Mouse (Mus musculus): Measurements from ENCODE around the gene Grik4.

DNA sequence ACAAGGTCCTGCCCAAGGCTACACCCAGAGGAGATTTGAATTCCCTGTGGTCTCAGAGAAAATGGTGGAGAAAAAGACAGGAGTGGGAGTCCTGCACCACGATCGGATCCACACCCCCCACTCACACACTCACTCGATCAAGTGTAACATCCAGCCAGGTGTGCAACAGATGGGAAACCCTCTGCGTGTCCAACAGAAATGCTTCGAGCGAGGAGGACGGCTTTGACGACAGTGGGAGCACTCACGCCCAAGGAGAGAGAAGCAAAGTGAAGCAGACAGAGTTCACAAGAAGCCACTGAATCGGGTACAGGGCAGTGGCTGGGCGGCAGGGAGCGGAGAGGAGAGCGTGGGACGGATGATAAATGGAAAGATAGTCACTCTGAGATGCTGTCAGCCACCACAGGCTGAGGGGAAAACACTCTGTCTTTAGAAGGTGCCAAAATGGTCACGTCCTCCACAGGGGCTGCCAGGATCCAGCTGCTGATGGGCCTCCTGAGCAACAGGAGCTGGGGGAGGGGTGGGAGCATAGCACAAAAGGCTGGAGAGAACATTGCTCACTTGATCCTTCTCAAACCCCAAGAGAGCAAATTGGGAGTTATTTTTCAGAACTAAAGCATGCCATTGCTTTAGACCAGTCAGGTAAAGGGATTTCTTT lies 58.1 kb downstream of the Grik4 start:
- TF ChIP-seq CTCF (IDR thresholded peaks at IDR 0.05; ENCODE audit: borderline replicate concordance, control insufficient read depth, extremely low read depth, insufficient read depth, low read length, poor library complexity) (no peak), POLR2A (IDR thresholded peaks at IDR 0.05; ENCODE audit: control insufficient read depth, extremely low read depth, insufficient read depth, low read length, poor library complexity) (no peak)

Data from thymus, adult 2 months (tissue).